Mouse (Mus musculus): ENCODE data around the gene Nfib.

Nfib gene

DNA sequence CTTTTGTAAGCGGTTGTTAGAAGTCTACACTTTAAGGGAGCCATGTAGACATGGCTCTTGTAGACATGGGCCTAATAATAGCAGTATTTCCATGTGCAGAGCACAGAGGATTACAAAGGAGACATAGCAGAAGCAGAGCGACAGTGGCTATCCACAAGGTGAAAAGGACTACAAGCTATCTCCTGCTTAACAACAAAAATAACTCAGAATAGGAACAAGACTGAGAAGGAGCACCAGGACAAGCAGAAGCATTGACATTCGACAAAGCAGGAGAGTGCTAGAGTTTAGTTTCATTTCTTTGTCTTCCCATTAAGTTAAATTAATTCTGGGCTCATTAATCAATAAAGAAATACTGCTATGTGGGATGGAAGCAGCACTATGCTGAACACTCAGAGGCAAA lies 372.1 kb downstream of the Nfib start:
- DNase-seq: no peak

DNA sequence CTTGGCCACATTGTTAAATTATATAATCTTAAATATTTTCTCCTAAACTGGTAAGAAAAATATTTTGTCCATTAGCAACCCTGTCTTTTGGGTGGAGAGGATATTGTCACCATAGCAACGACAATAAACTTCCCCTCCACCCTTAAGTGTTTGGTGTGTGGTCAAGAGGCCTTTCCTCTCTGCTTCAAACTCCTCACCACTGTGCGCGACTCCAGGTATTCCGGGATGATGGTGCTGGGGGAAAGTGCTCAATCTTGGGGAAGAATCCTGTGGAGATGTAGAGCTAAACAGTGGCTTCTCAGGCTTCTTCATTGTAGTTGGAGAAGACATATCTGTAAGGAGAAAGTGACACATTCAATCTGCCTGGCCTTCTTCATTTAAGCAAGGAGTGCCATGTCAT lies 375.5 kb downstream of the Nfib start:
- DNase-seq: no peak

DNA sequence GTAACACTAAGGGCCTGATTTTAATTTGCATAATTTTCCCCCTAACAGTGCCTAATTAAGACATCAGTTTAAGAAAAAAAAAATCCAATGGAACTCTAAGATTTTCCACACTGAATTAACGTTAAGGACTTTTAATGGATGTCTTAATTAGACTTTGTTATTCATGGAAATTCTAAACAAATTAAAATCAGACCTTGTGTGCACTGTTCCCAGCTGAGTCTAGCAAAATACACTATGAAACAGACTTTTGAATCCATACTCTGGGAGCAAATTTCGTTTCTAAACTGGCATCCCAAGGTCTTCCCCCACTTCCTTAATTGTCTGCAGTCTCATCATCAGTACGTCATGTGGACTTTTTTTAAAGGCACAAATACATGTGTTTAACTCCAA lies 379.4 kb downstream of the Nfib start:
- DNase-seq: no peak

- DNase-seq: no peak
These were observed 380.0 kb downstream of the Nfib start for GRCm38 (mm10) chr4:82325409-82326139.

DNA sequence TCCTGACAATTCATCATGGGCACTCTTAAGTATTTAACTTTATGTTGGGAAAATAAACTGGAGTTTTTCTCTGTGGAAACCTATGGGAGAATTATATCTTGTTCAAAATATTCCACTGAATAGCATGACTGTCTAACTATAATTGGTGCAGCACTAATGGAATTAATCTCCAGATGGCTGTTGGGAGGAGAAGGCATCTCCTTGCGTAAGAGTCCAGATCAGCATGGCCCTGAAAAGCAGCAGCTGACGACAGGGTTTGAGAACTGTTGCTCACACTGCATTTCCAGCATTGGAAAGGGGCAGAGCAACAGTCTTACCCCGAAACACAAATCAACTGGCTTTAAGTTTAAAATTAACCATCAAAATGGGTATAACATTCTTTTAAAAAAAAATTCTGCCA lies 380.6 kb downstream of the Nfib start:
- no peak for DNase-seq

- no peak for DNase-seq
These were observed 384.5 kb downstream of the Nfib start for GRCm38 (mm10) chr4:82321008-82321407.

DNA sequence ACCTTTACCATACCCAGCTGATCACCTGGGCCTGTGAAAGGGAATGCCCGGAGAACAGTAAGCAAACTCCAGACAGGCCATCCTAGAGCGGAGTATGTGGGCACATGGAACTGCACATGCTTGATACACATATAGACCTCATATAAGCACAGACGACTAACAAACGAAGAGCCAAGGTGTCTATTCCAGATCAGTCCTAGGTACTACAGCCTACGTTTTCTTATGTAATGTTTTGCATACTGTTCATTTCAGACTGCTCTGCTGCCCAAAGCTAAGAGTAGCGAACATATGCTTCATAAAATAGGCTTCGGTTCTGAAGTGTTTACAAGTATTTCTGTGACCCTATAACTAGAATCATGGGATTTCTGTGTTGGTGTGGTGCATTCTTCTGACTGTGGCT lies 386.2 kb downstream of the Nfib start:
- DNase-seq: no peak

DNA sequence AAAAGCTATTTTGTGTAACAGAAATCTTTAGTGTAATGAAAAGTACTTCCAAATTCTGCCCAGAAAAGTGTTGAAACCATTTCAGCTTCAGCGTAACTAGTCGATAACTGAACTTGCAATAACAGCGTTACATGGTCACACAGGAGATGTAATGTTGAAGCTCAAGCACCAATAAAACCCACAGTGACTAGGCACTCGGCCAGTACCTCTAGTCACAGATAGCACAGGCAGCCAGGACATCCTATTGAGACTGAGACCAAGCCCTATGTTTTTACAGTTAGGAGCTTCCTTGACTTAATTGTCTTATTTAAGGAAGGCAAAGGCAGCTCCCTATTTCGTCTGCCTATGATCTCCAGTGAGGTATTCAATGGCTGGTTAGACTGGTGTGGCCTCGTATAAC lies 389.4 kb downstream of the Nfib start:
- DNase-seq: no peak

- no peak for DNase-seq
These were observed 389.8 kb downstream of the Nfib start for GRCm38 (mm10) chr4:82315710-82316109.

DNA sequence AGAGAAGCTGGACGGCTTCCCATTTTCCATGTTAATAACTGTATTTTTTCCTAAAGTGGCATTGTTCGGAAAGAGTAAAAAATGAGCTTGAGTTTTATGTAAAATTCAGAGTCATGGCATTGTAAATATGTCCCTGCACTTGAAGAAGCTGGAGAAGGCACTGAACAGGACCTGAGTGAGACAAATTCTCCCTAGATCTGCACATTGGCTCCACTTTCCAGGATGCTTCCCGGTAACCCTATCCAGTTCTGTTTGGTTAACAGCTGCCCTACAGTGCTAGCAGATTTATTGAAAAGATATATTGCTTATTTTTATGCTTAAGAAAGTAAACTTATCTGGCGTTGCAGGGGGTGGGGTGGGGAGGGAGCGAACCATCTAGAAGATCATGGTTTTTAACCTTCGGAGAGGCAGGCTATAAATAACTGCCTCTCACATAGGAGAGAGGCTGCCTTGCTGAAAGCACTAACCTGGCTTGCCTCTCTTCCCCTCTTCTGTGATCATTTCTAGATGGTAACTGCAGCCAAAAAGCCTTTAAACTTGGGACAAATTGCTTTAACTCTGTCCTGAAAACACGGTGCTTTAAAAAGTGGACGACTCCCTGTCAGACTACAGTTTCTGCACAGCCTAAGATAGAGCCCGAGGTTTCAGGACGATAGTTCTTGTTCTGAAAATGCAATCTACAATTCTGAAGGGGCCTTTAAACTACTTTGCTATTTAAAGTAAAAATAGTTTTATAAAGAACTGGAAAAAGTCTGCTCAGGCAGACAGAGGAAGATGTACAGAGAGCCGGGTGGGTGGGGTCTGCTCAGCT lies 394.4 kb downstream of the Nfib start:
- DNase-seq: no peak

DNA sequence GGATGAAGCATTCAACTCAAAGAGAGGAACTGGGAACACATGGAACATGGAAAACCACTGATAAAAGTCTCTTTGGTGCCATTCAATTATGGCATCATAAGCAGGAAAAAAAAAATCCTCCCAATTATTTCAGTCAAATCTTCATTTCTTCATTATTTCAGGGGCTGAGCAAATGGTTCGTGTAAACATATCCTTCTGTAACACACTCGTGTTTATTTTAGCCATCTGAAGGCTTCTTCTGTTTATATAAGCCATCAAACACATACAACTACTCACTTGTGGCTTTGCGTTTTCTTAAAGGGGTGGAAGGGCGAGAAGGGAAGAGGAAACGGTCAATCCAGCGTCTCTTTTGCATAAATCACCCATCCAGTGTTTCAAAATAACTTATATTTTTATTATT lies 399.5 kb downstream of the Nfib start:
- no peak for DNase-seq

GRCm38 (mm10) chr4:82304148-82304871 lies 401.2 kb downstream of the Nfib start:
- DNase-seq: peak; percentile 61 to 64

GRCm38 (mm10) chr4:82303362-82303900 lies 402.1 kb downstream of the Nfib start:
- DNase-seq: no peak

GRCm38 (mm10) chr4:82302901-82303300 lies 402.6 kb downstream of the Nfib start:
- no peak for DNase-seq

DNA sequence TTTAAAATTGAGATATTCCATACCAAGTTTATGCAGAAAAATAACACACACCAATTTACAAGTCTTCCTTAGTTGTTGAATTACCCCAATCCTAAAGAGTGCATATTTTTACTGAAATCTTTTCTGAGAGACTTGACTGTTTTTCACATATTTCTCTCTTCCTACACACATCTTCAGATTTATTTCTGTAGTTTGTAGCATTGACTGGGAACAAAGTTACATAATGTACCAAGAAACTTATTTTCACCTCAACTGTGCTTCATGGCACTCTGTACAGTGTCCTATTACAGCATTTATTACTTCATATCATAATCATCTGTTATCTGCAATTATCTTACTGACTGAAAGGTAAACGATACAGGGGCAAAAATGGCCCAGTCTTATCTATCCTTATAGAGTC lies 406.9 kb downstream of the Nfib start:
- no peak for DNase-seq

DNA sequence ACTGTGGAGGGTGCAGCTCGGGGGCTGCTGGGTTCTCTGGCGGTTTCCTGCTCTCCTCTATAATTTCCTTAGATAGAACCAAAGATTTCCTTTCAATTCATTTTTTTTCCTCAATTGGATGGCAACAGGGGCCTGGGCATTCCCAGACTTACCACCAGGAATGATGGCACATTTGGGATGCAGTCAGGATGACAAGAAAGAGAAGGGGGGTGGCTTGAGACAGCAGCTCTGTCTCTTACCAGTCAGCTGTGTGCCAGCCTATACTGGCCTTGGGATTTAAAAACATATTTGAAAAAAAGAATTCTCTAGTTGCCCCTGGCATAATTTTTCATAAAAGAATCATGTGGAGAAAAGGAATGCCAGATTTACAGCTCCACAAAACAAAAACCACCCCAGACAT lies 408.0 kb downstream of the Nfib start:
- no peak for DNase-seq

- no peak for DNase-seq
These were observed 411.5 kb downstream of the Nfib start for GRCm38 (mm10) chr4:82294066-82294465.

DNA sequence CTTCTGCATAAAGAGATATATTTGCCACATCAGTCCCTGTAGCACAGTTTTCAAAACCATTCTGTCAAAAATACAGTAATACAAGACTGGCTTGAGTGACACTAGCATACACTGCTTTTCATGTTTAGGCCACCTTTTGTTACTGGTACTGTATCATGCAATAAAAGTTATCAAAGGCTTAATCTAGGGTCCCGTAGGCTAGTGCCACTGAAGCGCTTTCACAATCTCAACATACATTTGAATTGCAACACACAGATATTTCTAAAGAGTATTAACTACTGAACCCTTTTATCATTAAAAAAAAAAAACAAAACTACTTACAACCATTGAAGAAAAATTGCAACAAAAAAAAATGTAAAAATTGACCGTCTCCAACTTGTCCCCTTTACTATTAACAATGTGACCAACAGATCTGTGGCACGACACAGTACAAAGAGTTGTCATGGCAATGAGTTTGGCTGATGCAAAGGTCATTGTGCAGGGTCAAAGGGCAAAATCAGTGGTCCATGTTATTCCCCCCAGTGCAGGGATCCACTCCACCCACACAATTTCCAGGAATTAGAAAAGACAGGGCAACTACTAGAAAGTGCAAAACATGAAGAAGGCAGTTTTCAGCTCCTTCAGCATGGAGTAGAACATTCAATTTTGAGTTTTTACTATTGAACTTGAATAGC lies 414.2 kb downstream of the Nfib start:
- peak; percentile 61 to 76 for DNase-seq

DNA sequence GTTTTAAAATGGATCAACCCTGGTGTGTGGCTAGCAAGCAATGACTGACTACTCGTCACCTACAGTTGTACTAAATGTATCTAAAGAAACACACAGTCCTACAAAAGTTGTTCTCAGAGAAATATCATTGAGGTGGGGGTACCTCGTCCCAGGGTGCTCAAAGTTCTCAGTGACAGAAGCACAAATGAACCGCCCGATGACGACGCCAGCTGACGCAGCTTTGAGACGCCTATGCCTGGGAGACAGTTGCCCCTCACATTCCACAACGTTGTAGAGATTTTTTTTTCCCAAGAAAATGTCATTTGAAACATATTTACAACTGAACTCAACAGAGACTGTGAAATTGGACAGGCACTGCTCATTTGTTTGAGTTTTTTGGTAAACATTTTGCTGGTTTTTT lies 414.9 kb downstream of the Nfib start:
- DNase-seq: no peak

DNA sequence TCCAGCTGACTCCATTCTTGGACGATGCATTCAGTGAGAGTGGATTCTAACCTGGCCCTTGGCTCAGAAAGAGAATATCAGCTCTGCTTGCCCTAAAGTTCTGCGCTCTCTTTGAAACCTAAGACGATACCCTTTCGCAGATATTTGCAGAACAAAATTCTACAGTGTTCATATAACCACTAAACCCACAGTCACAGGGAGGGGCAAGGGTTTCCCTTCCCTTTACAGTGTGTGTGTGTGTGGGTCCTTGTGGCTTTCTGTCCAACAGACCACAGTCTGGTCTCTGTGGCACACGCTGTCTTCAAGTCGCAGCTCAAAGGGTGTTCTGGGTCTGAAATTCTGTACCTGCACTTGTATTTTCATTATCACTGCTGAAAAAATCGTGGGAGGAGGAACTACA lies 416.0 kb downstream of the Nfib start:
- DNase-seq: no peak

- no peak for DNase-seq
These were observed 417.4 kb downstream of the Nfib start for GRCm38 (mm10) chr4:82288138-82288537.

GRCm38 (mm10) chr4:82287454-82287853 lies 418.1 kb downstream of the Nfib start:
- DNase-seq: no peak

GRCm38 (mm10) chr4:82286931-82287330 lies 418.6 kb downstream of the Nfib start:
- DNase-seq: no peak

Data from kidney, adult 8-10 months (tissue).